In the genomic region with DNA sequence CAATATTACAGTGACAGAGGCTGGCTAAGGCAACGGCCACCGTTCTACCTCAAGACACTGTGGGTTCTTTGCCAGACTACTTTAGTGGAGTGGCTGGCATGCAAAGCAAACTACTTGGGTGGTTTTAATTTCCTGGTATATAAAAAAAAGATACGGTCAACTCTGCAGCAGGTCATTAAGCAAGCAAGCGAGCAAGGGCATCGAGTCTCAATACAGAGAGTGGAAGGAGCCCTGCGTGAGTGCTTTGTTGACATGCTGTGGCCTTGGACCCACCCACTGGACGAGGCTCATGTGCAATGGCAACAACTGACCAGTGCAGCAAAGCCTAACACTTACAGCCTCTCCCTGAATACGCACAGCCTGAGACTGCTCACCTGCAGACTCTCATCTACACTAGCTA, we compare ENCODE assay signal across 17 mouse cellular contexts. TPM values are rescaled to one million over a fixed set of nuclear protein-coding genes. Genes with fewer than 3 reads are reported as not detected.
DNase-seq lines count a peak whose midpoint lies in the region; ATAC-seq and TF ChIP-seq lines count a peak whose summit lies in the region.
"Had no signal": no experiment of that assay in that cellular context is flagged by ENCODE, and none has a peak within 500 bp of the region (broad histone marks: within the 10 kb centered on the region; RNA-seq: fewer than 3 reads in every experiment).

No protein-coding gene starts in this region.

- H3K27me3 ChIP-seq in megakaryocyte, embryonic 14.5 days (replicated peaks): no peaks in the 10 kb centered on the region
- no peaks in the 10 kb centered on the region for H3K27me3 ChIP-seq in lung, postnatal 0 days (replicated peaks; ENCODE audit: insufficient read depth, low read length)
- no peaks in the 10 kb centered on the region for H3K27me3 ChIP-seq in hindbrain, postnatal 0 days (ENCODE audit: insufficient read depth, low read length)

- TF ChIP-seq CTCF in lung, postnatal 0 days (IDR thresholded peaks at IDR 0.05): no peak
- TF ChIP-seq CTCF in hindbrain, postnatal 0 days (IDR thresholded peaks at IDR 0.05; ENCODE audit: low read depth): no peak

- no peak for TF ChIP-seq EP300 in lung, postnatal 0 days (IDR thresholded peaks at IDR 0.05)

- peak; percentile 32 for DNase-seq in kidney, adult 11 months
- no peak for DNase-seq in kidney, postnatal 36 days
- peak; percentile 74 for DNase-seq in lung, postnatal 0 days (ENCODE audit: low spot score)
- DNase-seq in layer of hippocampus, postnatal 14 days (ENCODE audit: low spot score in 2 of 2): no peak
- DNase-seq in hindbrain, postnatal 0 days (ENCODE audit: low spot score): no peak
- no peak for DNase-seq in adrenal gland, postnatal 4 days (ENCODE audit: low spot score in 2 of 2)
- DNase-seq: adrenal gland, postnatal 14 days; cerebellum, adult 2 months; forebrain, postnatal 0 days; right cerebral cortex, adult 18-20 months; thymus, postnatal 14 days had no signal

- ATAC-seq in megakaryocyte, adult 5-6 weeks (ENCODE audit: poor library complexity, severe bottlenecking): no peak
- ATAC-seq in lung, postnatal 0 days: peak; percentile 67
- no peak for ATAC-seq in hindbrain, postnatal 0 days
- ATAC-seq: forebrain, postnatal 0 days had no signal

- H3K9ac ChIP-seq in lung, postnatal 0 days (replicated peaks; ENCODE audit: low read depth): no peak overlapping the region
- no peak overlapping the region for H3K9ac ChIP-seq in hindbrain, postnatal 0 days (replicated peaks; ENCODE audit: low read length)
- H3K9ac ChIP-seq: forebrain, postnatal 0 days had no signal

- H3K27ac ChIP-seq in lung, postnatal 0 days (ENCODE audit: low read length): no peak overlapping the region
- no peak overlapping the region for H3K27ac ChIP-seq in hindbrain, postnatal 0 days
- H3K27ac ChIP-seq: hindbrain, embryonic 10.5 days had no signal

- H3K9me3 ChIP-seq in megakaryocyte, embryonic 14.5 days: peaks cover 4% of the 10 kb centered on the region; the same call in 1 of the 2 replicates
- H3K9me3 ChIP-seq in lung, postnatal 0 days (ENCODE audit: low read length): no peaks in the 10 kb centered on the region
- H3K9me3 ChIP-seq in hindbrain, postnatal 0 days (ENCODE audit: low read length): no peaks in the 10 kb centered on the region
- H3K9me3 ChIP-seq: forebrain, embryonic 10.5 days; G1E; hindbrain, embryonic 10.5 days had no signal

- peak overlapping the region; percentile 39 for H3K4me3 ChIP-seq in megakaryocyte, embryonic 14.5 days (replicated peaks)
- no peak overlapping the region for H3K4me3 ChIP-seq in lung, postnatal 0 days (ENCODE audit: low read depth, low read length)
- H3K4me3 ChIP-seq in hindbrain, postnatal 0 days (ENCODE audit: low read length): no peak overlapping the region
- H3K4me3 ChIP-seq: forebrain, embryonic 10.5 days; hindbrain, embryonic 10.5 days had no signal

- H3K36me3 ChIP-seq in megakaryocyte, embryonic 14.5 days (replicated peaks; ENCODE audit: low read length): peaks cover 88% of the 10 kb centered on the region
- H3K36me3 ChIP-seq in lung, postnatal 0 days (ENCODE audit: insufficient read depth, low read length): no peaks in the 10 kb centered on the region; the same call in 1 of the 2 replicates
- peaks cover 7% of the 10 kb centered on the region; the same call in 1 of the 2 replicates for H3K36me3 ChIP-seq in hindbrain, postnatal 0 days (ENCODE audit: insufficient read depth, low read length)

- 42% methylated on average over 8 of the region's 8 CpGs for whole genome bisulfite sequencing in lung, postnatal 0 days
- 81% methylated on average over 8 of the region's 8 CpGs for WGBS in hindbrain, postnatal 0 days

- H3K4me1 ChIP-seq in megakaryocyte, embryonic 14.5 days: peaks cover 76% of the 10 kb centered on the region
- H3K4me1 ChIP-seq in lung, postnatal 0 days (ENCODE audit: insufficient read depth, low read depth, low read length): peaks cover 20% of the 10 kb centered on the region; the same call in 1 of the 2 replicates
- H3K4me1 ChIP-seq in hindbrain, postnatal 0 days (ENCODE audit: insufficient read depth, low read length): peaks cover 10% of the 10 kb centered on the region; the same call in 1 of the 2 replicates

- no peak overlapping the region for H3K4me2 ChIP-seq in lung, postnatal 0 days (replicated peaks; ENCODE audit: low read depth, low read length)
- no peak overlapping the region for H3K4me2 ChIP-seq in hindbrain, postnatal 0 days (ENCODE audit: low read depth, low read length)
- H3K4me2 ChIP-seq: midbrain, embryonic 11.5 days had no signal

RNA-seq across cellular contexts. Expression of a gene that starts 27.0 kb away (rescaled TPM):
- polyA plus RNA-seq in megakaryocyte, embryonic 14.5 days (2012; ENCODE audit: insufficient read depth, low replicate concordance): 3.4 and 30.9 TPM in 2 replicates
- total RNA-seq in megakaryocyte, adult 5-6 weeks (2015): 31.5 and 41.4 TPM in 2 replicates
- total RNA-seq in megakaryocyte, adult 5-6 weeks (2017): 35.1 and 35.9 TPM in 2 replicates
- polyA plus RNA-seq in lung, postnatal 0 days (2015; fragmentation: Nextera tagmentation; extraction: Ambion mirVana): 43.3 and 45.1 TPM in 2 replicates
- 100 to 1,000 TPM in 1 of 2 experiments, 10 to 100 TPM in 1; 99.3 to 109 TPM for total RNA-seq in layer of hippocampus, postnatal 14 days (2021)
- 39.3 and 41.5 TPM in 2 replicates for total RNA-seq in hindbrain, postnatal 0 days (2014; rRNA removed)
- polyA plus RNA-seq in hindbrain, postnatal 0 days (2015; fragmentation: Nextera tagmentation; extraction: Ambion mirVana): 65.9 and 72.8 TPM in 2 replicates
- total RNA-seq in adrenal gland, postnatal 4 days (2021): 100 to 1,000 TPM; 101 TPM

Comparison
In these comparisons a context has a peak if more than half of its experiments do, and no peak if none do; other contexts are left out.
1. DNase-seq: peak in kidney, adult 11 months (single experiment) and lung, postnatal 0 days (single experiment); none in kidney, postnatal 36 days (0 of 2), layer of hippocampus, postnatal 14 days (0 of 2), hindbrain, postnatal 0 days (single experiment) and adrenal gland, postnatal 4 days (0 of 2).